Mouse (Mus musculus) midbrain, embryonic 12.5 days (tissue): Measurements from ENCODE around the gene Cox7a1. TPM values are rescaled to one million over a fixed set of nuclear protein-coding genes. Genes with fewer than 3 reads are reported as not detected.
"Not testable (repeated sequence)": the region's sequence is repeated elsewhere in the genome, so short reads cannot be mapped to it uniquely, and the experiment has no call there.

Experiments
- ATAC-seq: fragments of 200-750 bp; cut with Nextera tagmentation; 2 replicates; pipeline ENCODE4 v1.8.0; 2017; ENCODE audit warnings: low read depth, moderate TSS enrichment, moderate library complexity; ENCODE audit not compliant: low FRiP score
- H3K27ac ChIP-seq: fragments of 300-500 bp; sonication (generic); replicated peaks from 2 replicates; pipeline ENCODE4 v1.5.1; 2016; ENCODE audit warnings: mild to moderate bottlenecking
- H3K27me3 ChIP-seq: fragments of 300-500 bp; sonication (generic); 2 replicates; pipeline ENCODE4 v1.6.1; 2016; ENCODE audit warnings: mild to moderate bottlenecking
- H3K36me3 ChIP-seq: fragments of 300-500 bp; sonication (generic); 2 replicates; pipeline ENCODE4 v1.6.1; 2016
- H3K4me1 ChIP-seq: fragments of 300-500 bp; sonication (generic); 2 replicates; pipeline ENCODE4 v1.6.1; 2016
- H3K4me2 ChIP-seq: fragments of 300-500 bp; sonication (generic); replicated peaks from 2 replicates; pipeline ENCODE4 v1.6.1; 2016; ENCODE audit warnings: mild to moderate bottlenecking, moderate library complexity
- H3K4me3 ChIP-seq: fragments of 300-500 bp; sonication (generic); 2 replicates; pipeline ENCODE4 v1.5.1; 2016; ENCODE audit warnings: mild to moderate bottlenecking
- H3K9ac ChIP-seq: fragments of 300-500 bp; sonication (generic); replicated peaks from 2 replicates; pipeline ENCODE4 v1.6.1; 2016; ENCODE audit warnings: mild to moderate bottlenecking, moderate library complexity
- H3K9me3 ChIP-seq: fragments of 300-500 bp; sonication (generic); 2 replicates; pipeline ENCODE4 v1.6.1; 2016; ENCODE audit warnings: mild to moderate bottlenecking
- WGBS: fragments of 180-500 bp; shearing (Covaris S2); methylation state at CpG from one replicate; pipeline ENCODE4 v1.1.7; 2016; 5-methylcytosine and 5-hydroxymethylcytosine counted together
- polyA plus RNA-seq: library from polyadenylated mRNA; unstranded; fragments of >200 nt; fragmentation: Nextera tagmentation; extraction: Ambion mirVana; gene quantifications from 2 replicates; pipeline ENCODE4 v1.2.1, GENCODE M21; 2016

Gene Cox7a1
- polyA plus RNA-seq, 1 experiment from 2014 or later, result 0.74 TPM

- no peaks in the 10 kb centered on the region for H3K4me1 ChIP-seq
- no peak overlapping the region for H3K9ac ChIP-seq
- no peaks in the 10 kb centered on the region for H3K9me3 ChIP-seq
- H3K4me2 ChIP-seq, result no peak overlapping the region
- H3K36me3 ChIP-seq, result no peaks in the 10 kb centered on the region
- H3K4me3 ChIP-seq, result no peak overlapping the region
- H3K27ac ChIP-seq, result no peak overlapping the region
- no peak; the same call in 1 of the 2 replicates for ATAC-seq
- 6% methylated on average over 2 of the region's 2 CpGs for WGBS
- H3K27me3 ChIP-seq, result no peaks in the 10 kb centered on the region
Measured at GRCm38 (mm10) chr7:30205383-30205782, 21.4 kb downstream of the Cox7a1 start.

- H3K4me3 ChIP-seq, H3K4me1 ChIP-seq, H3K36me3 ChIP-seq, ATAC-seq, H3K4me2 ChIP-seq, H3K27me3 ChIP-seq, H3K9me3 ChIP-seq, H3K27ac ChIP-seq, H3K9ac ChIP-seq: not testable (repeated sequence)
- 57% methylated on average over 5 of the region's 5 CpGs for WGBS
Measured at GRCm38 (mm10) chr7:30206364-30206763, 22.4 kb downstream of the Cox7a1 start.

- H3K9ac ChIP-seq, result no peak overlapping the region
- H3K27ac ChIP-seq, result no peak overlapping the region
- no peaks in the 10 kb centered on the region for H3K9me3 ChIP-seq
- no peaks in the 10 kb centered on the region for H3K27me3 ChIP-seq
- WGBS, result 6% methylated on average over 4 of the region's 4 CpGs
- H3K4me1 ChIP-seq, result no peaks in the 10 kb centered on the region
- H3K36me3 ChIP-seq, result no peaks in the 10 kb centered on the region
- no peak overlapping the region for H3K4me3 ChIP-seq
- no peak for ATAC-seq
- H3K4me2 ChIP-seq, result no peak overlapping the region
Measured at GRCm38 (mm10) chr7:30211025-30211424, 27.1 kb downstream of the Cox7a1 start.

- WGBS, result 93% methylated on average over 3 of the region's 3 CpGs
- Histone ChIP-seq H3K9me3 (no peaks in the 10 kb centered on the region), H3K4me1 (peaks cover under 1% of the 10 kb centered on the region; the same call in 1 of the 2 replicates), H3K27me3 (no peaks in the 10 kb centered on the region), H3K4me2 (no peak overlapping the region), H3K9ac (no peak overlapping the region), H3K36me3 (no peaks in the 10 kb centered on the region), H3K4me3 (no peak overlapping the region), H3K27ac (no peak overlapping the region)
- no peak for ATAC-seq
Measured at GRCm38 (mm10) chr7:30213881-30214280, 29.9 kb downstream of the Cox7a1 start.

- no peaks in the 10 kb centered on the region for H3K27me3 ChIP-seq
- peaks cover 12% of the 10 kb centered on the region for H3K4me1 ChIP-seq
- H3K36me3 ChIP-seq, result no peaks in the 10 kb centered on the region
- no peak overlapping the region for H3K9ac ChIP-seq
- H3K27ac ChIP-seq, result no peak overlapping the region
- H3K4me3 ChIP-seq, result no peak overlapping the region
- H3K9me3 ChIP-seq, result no peaks in the 10 kb centered on the region
- no peak overlapping the region for H3K4me2 ChIP-seq
- 78% methylated on average over 3 of the region's 3 CpGs for WGBS
- ATAC-seq, result no peak
Measured at GRCm38 (mm10) chr7:30215875-30216274, 31.9 kb downstream of the Cox7a1 start.

GRCm38 (mm10) chr7:30216723-30217151, 32.8 kb downstream of the Cox7a1 start:
- Histone ChIP-seq H3K36me3 (no peaks in the 10 kb centered on the region), H3K9me3 (no peaks in the 10 kb centered on the region), H3K27ac (no peak overlapping the region), H3K4me3 (0 out of 2 replicates have a peak overlapping the region, but pooled peaks have one; percentile 5), H3K9ac (no peak overlapping the region), H3K4me1 (peaks cover 12% of the 10 kb centered on the region), H3K27me3 (no peaks in the 10 kb centered on the region), H3K4me2 (peak overlapping the region; percentile 36)
- ATAC-seq, result peak; percentile 71
- WGBS, result 1% methylated on average over 15 of the region's 16 CpGs

- H3K4me1 ChIP-seq, result peaks cover 12% of the 10 kb centered on the region
- H3K27me3 ChIP-seq, result no peaks in the 10 kb centered on the region
- peak; percentile 32; the same call in 1 of the 2 replicates for ATAC-seq
- H3K36me3 ChIP-seq, result peaks cover 2% of the 10 kb centered on the region; the same call in 1 of the 2 replicates
- no peak overlapping the region for H3K27ac ChIP-seq
- H3K9ac ChIP-seq, result no peak overlapping the region
- H3K4me3 ChIP-seq, result no peak overlapping the region
- 77% methylated on average over 2 of the region's 2 CpGs for WGBS
- H3K4me2 ChIP-seq, result no peak overlapping the region
- no peaks in the 10 kb centered on the region for H3K9me3 ChIP-seq
Measured at GRCm38 (mm10) chr7:30217277-30217676, 33.3 kb downstream of the Cox7a1 start.

- WGBS, result 6% methylated on average over 16 of the region's 16 CpGs
- Histone ChIP-seq H3K4me3 (peak overlapping the region; percentile 45), H3K4me2 (peak overlapping the region; percentile 86), H3K9ac (peak overlapping the region; percentile 62), H3K36me3 (peaks cover 22% of the 10 kb centered on the region), H3K27me3 (no peaks in the 10 kb centered on the region), H3K27ac (peak overlapping the region; percentile 39), H3K4me1 (peaks cover 12% of the 10 kb centered on the region), H3K9me3 (0 out of 2 replicates have a peak, but pooled peaks cover 4% of the 10 kb centered on the region)
- ATAC-seq, result peak; percentile 64
Measured at GRCm38 (mm10) chr7:30219293-30220007, 35.5 kb downstream of the Cox7a1 start.

GRCm38 (mm10) chr7:30220008-30220356, 36.0 kb downstream of the Cox7a1 start:
- Histone ChIP-seq H3K36me3 (peaks cover 27% of the 10 kb centered on the region), H3K27ac (0 out of 2 replicates have a peak overlapping the region, but pooled peaks have one; percentile 39), H3K4me3 (peak overlapping the region; percentile 45), H3K9me3 (0 out of 2 replicates have a peak, but pooled peaks cover 4% of the 10 kb centered on the region), H3K9ac (peak overlapping the region; percentile 62), H3K27me3 (no peaks in the 10 kb centered on the region), H3K4me1 (peaks cover 12% of the 10 kb centered on the region), H3K4me2 (peak overlapping the region; percentile 86)
- no peak for ATAC-seq
- 26% methylated on average over 11 of the region's 11 CpGs for WGBS

GRCm38 (mm10) chr7:30221433-30221832, 37.5 kb downstream of the Cox7a1 start:
- no peak overlapping the region for H3K9ac ChIP-seq
- 0 out of 2 replicates have a peak, but pooled peaks cover 4% of the 10 kb centered on the region for H3K9me3 ChIP-seq
- no peaks in the 10 kb centered on the region for H3K27me3 ChIP-seq
- H3K4me3 ChIP-seq, result no peak overlapping the region
- no peak for ATAC-seq
- H3K4me1 ChIP-seq, result peaks cover 12% of the 10 kb centered on the region
- peaks cover 40% of the 10 kb centered on the region for H3K36me3 ChIP-seq
- H3K4me2 ChIP-seq, result no peak overlapping the region
- WGBS, result 80% methylated on average over 3 of the region's 3 CpGs
- no peak overlapping the region for H3K27ac ChIP-seq

- ATAC-seq, result no peak
- H3K9ac ChIP-seq, result no peak overlapping the region
- H3K4me2 ChIP-seq, result no peak overlapping the region
- H3K27ac ChIP-seq, result no peak overlapping the region
- 0 out of 2 replicates have a peak, but pooled peaks cover 4% of the 10 kb centered on the region for H3K9me3 ChIP-seq
- H3K4me3 ChIP-seq, result no peak overlapping the region
- 95% methylated on average over 5 of the region's 5 CpGs for WGBS
- H3K27me3 ChIP-seq, result no peaks in the 10 kb centered on the region
- H3K4me1 ChIP-seq, result peaks cover 12% of the 10 kb centered on the region
- H3K36me3 ChIP-seq, result peaks cover 48% of the 10 kb centered on the region
Measured at GRCm38 (mm10) chr7:30222205-30222604, 38.3 kb downstream of the Cox7a1 start.

GRCm38 (mm10) chr7:30224206-30224605, 40.3 kb downstream of the Cox7a1 start:
- peaks cover 60% of the 10 kb centered on the region for H3K36me3 ChIP-seq
- WGBS, result 97% methylated on average over 12 of the region's 12 CpGs

More at GRCm38 (mm10) chr7:30224206-30224605, 40.3 kb downstream of the Cox7a1 start:
- Histone ChIP-seq H3K4me2 (no peak overlapping the region), H3K9ac (no peak overlapping the region), H3K27me3 (no peaks in the 10 kb centered on the region), H3K27ac (no peak overlapping the region), H3K4me3 (no peak overlapping the region), H3K9me3 (0 out of 2 replicates have a peak, but pooled peaks cover 4% of the 10 kb centered on the region), H3K4me1 (peaks cover 8% of the 10 kb centered on the region)
- ATAC-seq, result no peak
